Mouse (Mus musculus): ENCODE measurements around the gene Hist1h2ad. TPM values are rescaled to one million over a fixed set of nuclear protein-coding genes. Genes with fewer than 3 reads are reported as not detected.
"Not testable (repeated sequence)": the region's sequence is repeated elsewhere in the genome, so short reads cannot be mapped to it uniquely, and the experiment has no call there.

Hist1h2ad gene
- polyA plus RNA-seq, 1 experiment from 2014 or later, result 1.3 TPM

- Histone ChIP-seq H3K4me2 (replicated peaks; ENCODE audit: low read depth) (peak overlapping the region; percentile 69), H3K4me1 (replicated peaks; ENCODE audit: control insufficient read depth, insufficient read depth, low read length) (peaks cover 9% of the 10 kb centered on the region; the same call in 1 of the 2 replicates), H3K36me3 (ENCODE audit: control insufficient read depth, insufficient read depth) (no peaks in the 10 kb centered on the region), H3K9ac (ENCODE audit: low read depth, low read length) (peak overlapping the region; percentile 41), H3K27me3 (replicated peaks; ENCODE audit: control insufficient read depth, insufficient read depth, low read length) (no peaks in the 10 kb centered on the region), H3K9me3 (ENCODE audit: control insufficient read depth) (no peaks in the 10 kb centered on the region), H3K27ac (ENCODE audit: low read depth, low read length) (0 out of 2 replicates have a peak overlapping the region, but pooled peaks have one; percentile 65), H3K4me3 (ENCODE audit: low read depth, low read length) (peak overlapping the region; percentile 35)
- no peak for TF ChIP-seq CTCF (IDR thresholded peaks at IDR 0.05; ENCODE audit: low read depth)
- 25% methylated on average over 2 of the region's 2 CpGs for WGBS
- ATAC-seq, result no peak
These were observed 1.8 kb upstream of the Hist1h2ad start for GRCm38 (mm10) chr13:23572218-23573033.

- Histone ChIP-seq H3K4me3 (ENCODE audit: low read depth, low read length) (peak overlapping the region; percentile 35), H3K4me2 (replicated peaks; ENCODE audit: low read depth) (peak overlapping the region; percentile 69), H3K27ac (ENCODE audit: low read depth, low read length) (peak overlapping the region; percentile 62), H3K9ac (ENCODE audit: low read depth, low read length) (peak overlapping the region; percentile 53)
- not testable (repeated sequence) for H3K4me1 ChIP-seq (replicated peaks; ENCODE audit: control insufficient read depth, insufficient read depth, low read length); H3K9me3 ChIP-seq (ENCODE audit: control insufficient read depth); H3K36me3 ChIP-seq (ENCODE audit: control insufficient read depth, insufficient read depth); ATAC-seq; H3K27me3 ChIP-seq (replicated peaks; ENCODE audit: control insufficient read depth, insufficient read depth, low read length)
- WGBS, result 5% methylated on average over 17 of the region's 20 CpGs
These were observed 915 bp upstream of the Hist1h2ad start for GRCm38 (mm10) chr13:23573034-23573897.

GRCm38 (mm10) chr13:23574546-23575170 lies 477 bp downstream of the Hist1h2ad start:
- Histone ChIP-seq H3K27ac (ENCODE audit: low read depth, low read length) (peak overlapping the region; percentile 62; the same call in 1 of the 2 replicates), H3K4me3 (ENCODE audit: low read depth, low read length) (peak overlapping the region; percentile 18; the same call in 1 of the 2 replicates), H3K4me2 (replicated peaks; ENCODE audit: low read depth) (peak overlapping the region; percentile 69)
- not testable (repeated sequence) for H3K9ac ChIP-seq (ENCODE audit: low read depth, low read length); H3K36me3 ChIP-seq (ENCODE audit: control insufficient read depth, insufficient read depth); H3K4me1 ChIP-seq (replicated peaks; ENCODE audit: control insufficient read depth, insufficient read depth, low read length); H3K9me3 ChIP-seq (ENCODE audit: control insufficient read depth); H3K27me3 ChIP-seq (replicated peaks; ENCODE audit: control insufficient read depth, insufficient read depth, low read length)
- peak; percentile 29 for ATAC-seq
- WGBS, result under 1% methylated on average over 4 of the region's 39 CpGs

- Histone ChIP-seq H3K9me3 (ENCODE audit: control insufficient read depth) (no peaks in the 10 kb centered on the region), H3K4me1 (replicated peaks; ENCODE audit: control insufficient read depth, insufficient read depth, low read length) (peaks cover 9% of the 10 kb centered on the region; the same call in 1 of the 2 replicates), H3K4me3 (ENCODE audit: low read depth, low read length) (peak within 1 kb of the TSS; percentile 34), H3K27ac (ENCODE audit: low read depth, low read length) (peak within 1 kb of the TSS; percentile 54; the same call in 1 of the 2 replicates), H3K36me3 (ENCODE audit: control insufficient read depth, insufficient read depth) (no peaks in the 10 kb centered on the region), H3K4me2 (replicated peaks; ENCODE audit: low read depth) (peak within 1 kb of the TSS; percentile 67), H3K27me3 (replicated peaks; ENCODE audit: control insufficient read depth, insufficient read depth, low read length) (no peaks in the 10 kb centered on the region), H3K9ac (ENCODE audit: low read depth, low read length) (peak within 1 kb of the TSS; percentile 46; the same call in 1 of the 2 replicates)
- ATAC-seq, result peak; percentile 52
- no peak for TF ChIP-seq CTCF (IDR thresholded peaks at IDR 0.05; ENCODE audit: low read depth)
- WGBS, result under 1% methylated on average over 18 of the region's 18 CpGs
These were observed 1.2 kb downstream of the Hist1h2ad start, which contains the start of gene Hist1h3d for GRCm38 (mm10) chr13:23575271-23575851. Hist1h3d (plus strand) TSS chr13:23575763.

- peak overlapping the region; percentile 46; the same call in 1 of the 2 replicates for H3K9ac ChIP-seq (ENCODE audit: low read depth, low read length)
- H3K4me3 ChIP-seq (ENCODE audit: low read depth, low read length), result peak overlapping the region; percentile 34
- not testable (repeated sequence) for H3K27me3 ChIP-seq (replicated peaks; ENCODE audit: control insufficient read depth, insufficient read depth, low read length); H3K4me1 ChIP-seq (replicated peaks; ENCODE audit: control insufficient read depth, insufficient read depth, low read length); H3K36me3 ChIP-seq (ENCODE audit: control insufficient read depth, insufficient read depth); ATAC-seq; H3K9me3 ChIP-seq (ENCODE audit: control insufficient read depth)
- WGBS, result 0% methylated on average over 9 of the region's 40 CpGs
- H3K27ac ChIP-seq (ENCODE audit: low read depth, low read length), result peak overlapping the region; percentile 54; the same call in 1 of the 2 replicates
- peak overlapping the region; percentile 67 for H3K4me2 ChIP-seq (replicated peaks; ENCODE audit: low read depth)
These were observed 1.7 kb downstream of the Hist1h2ad start for GRCm38 (mm10) chr13:23575864-23576313.

All from intestine, postnatal 0 days (tissue).